Mouse (Mus musculus): Measurements from ENCODE around the gene Nhlrc2. TPM values are rescaled to one million over a fixed set of nuclear protein-coding genes. Genes with fewer than 3 reads are reported as not detected.
A peak's percentile ranks its signal among the peaks of the same experiment; 100 is the strongest.

The Nhlrc2 gene
- polyA plus RNA-seq, 1 experiment from 2014 or later: 14.4 TPM

GRCm38 (mm10) chr19:56592472-56592871, 44.4 kb downstream of the Nhlrc2 start:
- H3K27me3 ChIP-seq: no peaks in the 10 kb centered on the region
- no peaks in the 10 kb centered on the region for H3K4me1 ChIP-seq
- 77% methylated on average over 9 of the region's 9 CpGs for WGBS
- H3K9me3 ChIP-seq: no peaks in the 10 kb centered on the region
- no peak overlapping the region for H3K27ac ChIP-seq
- ATAC-seq (ENCODE audit: low FRiP score, low read depth): no peak
- no peak overlapping the region for H3K4me3 ChIP-seq
- no peak overlapping the region for H3K9ac ChIP-seq
- no peak overlapping the region for H3K4me2 ChIP-seq (replicated peaks)
- H3K36me3 ChIP-seq: peaks cover 80% of the 10 kb centered on the region

GRCm38 (mm10) chr19:56599996-56600395, 51.9 kb downstream of the Nhlrc2 start:
- Histone ChIP-seq H3K4me2 (replicated peaks) (no peak overlapping the region), H3K9me3 (0 out of 2 replicates have a peak, but pooled peaks cover 4% of the 10 kb centered on the region), H3K36me3 (peaks cover 40% of the 10 kb centered on the region), H3K4me3 (no peak overlapping the region), H3K9ac (no peak overlapping the region), H3K4me1 (peaks cover 16% of the 10 kb centered on the region), H3K27ac (no peak overlapping the region), H3K27me3 (no peaks in the 10 kb centered on the region)
- no peak for ATAC-seq (ENCODE audit: low FRiP score, low read depth)
- 20% methylated on average over 3 of the region's 3 CpGs for WGBS

GRCm38 (mm10) chr19:56600797-56601196, 52.7 kb downstream of the Nhlrc2 start:
- Histone ChIP-seq H3K36me3 (peaks cover 32% of the 10 kb centered on the region), H3K4me3 (no peak overlapping the region), H3K27ac (no peak overlapping the region), H3K9ac (no peak overlapping the region), H3K27me3 (no peaks in the 10 kb centered on the region), H3K4me2 (replicated peaks) (no peak overlapping the region), H3K9me3 (0 out of 2 replicates have a peak, but pooled peaks cover 4% of the 10 kb centered on the region), H3K4me1 (peaks cover 16% of the 10 kb centered on the region)
- no peak for ATAC-seq (ENCODE audit: low FRiP score, low read depth)
- WGBS: 68% methylated on average over 7 of the region's 7 CpGs

GRCm38 (mm10) chr19:56601901-56602347, 53.9 kb downstream of the Nhlrc2 start:
- Histone ChIP-seq H3K36me3 (peaks cover 25% of the 10 kb centered on the region), H3K4me2 (replicated peaks) (no peak overlapping the region), H3K27ac (no peak overlapping the region), H3K4me1 (peaks cover 16% of the 10 kb centered on the region), H3K27me3 (no peaks in the 10 kb centered on the region), H3K9ac (no peak overlapping the region), H3K4me3 (no peak overlapping the region), H3K9me3 (0 out of 2 replicates have a peak, but pooled peaks cover 4% of the 10 kb centered on the region)
- 63% methylated on average over 15 of the region's 15 CpGs for WGBS
- 0 out of 2 replicates have a peak, but pooled peaks have one; percentile 28 for ATAC-seq (ENCODE audit: low FRiP score, low read depth)

GRCm38 (mm10) chr19:56608946-56609345, 60.9 kb downstream of the Nhlrc2 start:
- no peak overlapping the region for H3K9ac ChIP-seq
- H3K4me2 ChIP-seq (replicated peaks): no peak overlapping the region
- no peak for ATAC-seq (ENCODE audit: low FRiP score, low read depth)
- 78% methylated on average over 5 of the region's 5 CpGs for WGBS
- no peaks in the 10 kb centered on the region for H3K36me3 ChIP-seq
- H3K9me3 ChIP-seq: 0 out of 2 replicates have a peak, but pooled peaks cover 4% of the 10 kb centered on the region
- no peaks in the 10 kb centered on the region for H3K27me3 ChIP-seq
- no peak overlapping the region for H3K4me3 ChIP-seq
- no peaks in the 10 kb centered on the region for H3K4me1 ChIP-seq
- H3K27ac ChIP-seq: no peak overlapping the region

GRCm38 (mm10) chr19:56614131-56614530, 66.1 kb downstream of the Nhlrc2 start:
- Histone ChIP-seq H3K4me1 (no peaks in the 10 kb centered on the region), H3K9me3 (no peaks in the 10 kb centered on the region), H3K9ac (no peak overlapping the region), H3K27me3 (no peaks in the 10 kb centered on the region), H3K36me3 (no peaks in the 10 kb centered on the region), H3K27ac (no peak overlapping the region), H3K4me3 (no peak overlapping the region), H3K4me2 (replicated peaks) (no peak overlapping the region)
- ATAC-seq (ENCODE audit: low FRiP score, low read depth): no peak
- WGBS: 84% methylated on average over 5 of the region's 5 CpGs

- Histone ChIP-seq H3K4me3 (no peak overlapping the region), H3K9ac (no peak overlapping the region), H3K9me3 (no peaks in the 10 kb centered on the region), H3K27me3 (no peaks in the 10 kb centered on the region), H3K4me2 (replicated peaks) (no peak overlapping the region), H3K4me1 (peaks cover 7% of the 10 kb centered on the region), H3K27ac (no peak overlapping the region), H3K36me3 (no peaks in the 10 kb centered on the region)
- 73% methylated on average over 9 of the region's 9 CpGs for WGBS
- no peak for ATAC-seq (ENCODE audit: low FRiP score, low read depth)
These were observed 70.8 kb downstream of the Nhlrc2 start for GRCm38 (mm10) chr19:56618845-56619244.

GRCm38 (mm10) chr19:56619546-56619945, 71.5 kb downstream of the Nhlrc2 start:
- Histone ChIP-seq H3K27ac (no peak overlapping the region), H3K36me3 (no peaks in the 10 kb centered on the region), H3K4me1 (peaks cover 7% of the 10 kb centered on the region), H3K9ac (no peak overlapping the region), H3K27me3 (no peaks in the 10 kb centered on the region), H3K4me3 (no peak overlapping the region), H3K9me3 (no peaks in the 10 kb centered on the region), H3K4me2 (replicated peaks) (no peak overlapping the region)
- no peak for ATAC-seq (ENCODE audit: low FRiP score, low read depth)
- 56% methylated on average over 4 of the region's 4 CpGs for WGBS

- peaks cover 7% of the 10 kb centered on the region for H3K4me1 ChIP-seq
- WGBS: 84% methylated on average over 7 of the region's 7 CpGs
- H3K27me3 ChIP-seq: no peaks in the 10 kb centered on the region
- no peak overlapping the region for H3K4me2 ChIP-seq (replicated peaks)
- no peaks in the 10 kb centered on the region for H3K36me3 ChIP-seq
- no peak overlapping the region for H3K9ac ChIP-seq
- H3K9me3 ChIP-seq: no peaks in the 10 kb centered on the region
- no peak overlapping the region for H3K4me3 ChIP-seq
- H3K27ac ChIP-seq: no peak overlapping the region
- no peak for ATAC-seq (ENCODE audit: low FRiP score, low read depth)
These were observed 73.8 kb downstream of the Nhlrc2 start for GRCm38 (mm10) chr19:56621876-56622275.

GRCm38 (mm10) chr19:56627881-56628472, 79.9 kb downstream of the Nhlrc2 start:
- no peaks in the 10 kb centered on the region for H3K36me3 ChIP-seq
- H3K27me3 ChIP-seq: no peaks in the 10 kb centered on the region
- H3K4me1 ChIP-seq: no peaks in the 10 kb centered on the region
- no peak overlapping the region for H3K4me2 ChIP-seq (replicated peaks)
- no peak overlapping the region for H3K9ac ChIP-seq
- WGBS: 83% methylated on average over 10 of the region's 10 CpGs
- no peaks in the 10 kb centered on the region for H3K9me3 ChIP-seq
- no peak overlapping the region for H3K4me3 ChIP-seq
- H3K27ac ChIP-seq: no peak overlapping the region
- ATAC-seq (ENCODE audit: low FRiP score, low read depth): no peak

GRCm38 (mm10) chr19:56629647-56630046, 81.6 kb downstream of the Nhlrc2 start:
- Histone ChIP-seq H3K4me2 (replicated peaks) (no peak overlapping the region), H3K4me1 (no peaks in the 10 kb centered on the region), H3K27ac (no peak overlapping the region), H3K27me3 (no peaks in the 10 kb centered on the region), H3K9ac (0 out of 2 replicates have a peak overlapping the region, but pooled peaks have one; percentile 19), H3K36me3 (no peaks in the 10 kb centered on the region), H3K4me3 (no peak overlapping the region), H3K9me3 (no peaks in the 10 kb centered on the region)
- 68% methylated on average over 6 of the region's 6 CpGs for whole genome bisulfite sequencing
- ATAC-seq (ENCODE audit: low FRiP score, low read depth): no peak

GRCm38 (mm10) chr19:56631017-56631416, 83.0 kb downstream of the Nhlrc2 start:
- no peak overlapping the region for H3K4me2 ChIP-seq (replicated peaks)
- no peak overlapping the region for H3K27ac ChIP-seq
- ATAC-seq (ENCODE audit: low FRiP score, low read depth): no peak

GRCm38 (mm10) chr19:56631451-56631901, 83.4 kb downstream of the Nhlrc2 start:
- Histone ChIP-seq H3K4me2 (replicated peaks) (no peak overlapping the region), H3K4me1 (no peaks in the 10 kb centered on the region), H3K27ac (no peak overlapping the region), H3K4me3 (no peak overlapping the region), H3K27me3 (no peaks in the 10 kb centered on the region), H3K9ac (no peak overlapping the region), H3K9me3 (no peaks in the 10 kb centered on the region), H3K36me3 (no peaks in the 10 kb centered on the region)
- no peak for ATAC-seq (ENCODE audit: low FRiP score, low read depth)
- WGBS: 56% methylated on average over 11 of the region's 11 CpGs

More at GRCm38 (mm10) chr19:56631017-56631416, 83.0 kb downstream of the Nhlrc2 start:
- Histone ChIP-seq H3K36me3 (no peaks in the 10 kb centered on the region), H3K9ac (no peak overlapping the region), H3K4me3 (no peak overlapping the region), H3K9me3 (no peaks in the 10 kb centered on the region), H3K4me1 (no peaks in the 10 kb centered on the region), H3K27me3 (no peaks in the 10 kb centered on the region)
- WGBS: 79% methylated on average over 4 of the region's 4 CpGs
